Mouse (Mus musculus): ENCODE measurements around the gene 1810010H24Rik. TPM values are rescaled to one million over a fixed set of nuclear protein-coding genes. Genes with fewer than 3 reads are reported as not detected.

The 1810010H24Rik gene
- total and polyA plus RNA-seq, 3 experiments, result 0.42 to 2.5 TPM; not detected in 1

- Histone ChIP-seq H3K4me1 (ENCODE audit: control insufficient read depth in 1 of 2, insufficient read depth in 2 of 2, low read length in 2 of 2) (peaks cover 4% of the 10 kb centered on the region in 2 experiments), H3K36me3 (ENCODE audit: control insufficient read depth in 1 of 2, insufficient read depth in 2 of 2, low read length in 2 of 2) (peaks cover 4 to 29% of the 10 kb centered on the region in 2 experiments), H3K9ac (ENCODE audit: control insufficient read depth, low read depth, low read length, poor library complexity, severe bottlenecking) (no peak overlapping the region), H3K27me3 (ENCODE audit: control insufficient read depth in 1 of 2, insufficient read depth in 2 of 2, low read length in 2 of 2) (no peaks in the 10 kb centered on the region), H3K9me3 (replicated peaks; ENCODE audit: insufficient read depth, low read length) (no peaks in the 10 kb centered on the region), H3K79me2 (ENCODE audit: control insufficient read depth, insufficient read depth, low read length, poor library complexity) (no peaks in the 10 kb centered on the region), H3K27ac (ENCODE audit: control insufficient read depth, low read depth, low read length) (no peak overlapping the region), H3K4me3 (ENCODE audit: control insufficient read depth in 1 of 2, insufficient read depth in 1 of 2, low read depth in 2 of 2, low read length in 2 of 2) (no peak overlapping the region)
- TF ChIP-seq CHD2 (IDR thresholded peaks at IDR 0.05; ENCODE audit: low read length) (no peak), USF2 (IDR thresholded peaks at IDR 0.05; ENCODE audit: borderline replicate concordance in 1 of 2, insufficient read depth in 1 of 2, low read depth in 1 of 2, low read length in 2 of 2) (no peak), ZNF384 (IDR thresholded peaks at IDR 0.05; ENCODE audit: low read depth, low read length) (no peak), ELF1 (IDR thresholded peaks at IDR 0.05; ENCODE audit: low read depth, low read length) (no peak), POLR2A (IDR thresholded peaks at IDR 0.05; ENCODE audit: control insufficient read depth in 1 of 2, insufficient read depth in 1 of 2, low read depth in 1 of 2, low read length in 2 of 2, poor library complexity in 1 of 2) (no peak), MAZ (IDR thresholded peaks at IDR 0.05; ENCODE audit: low read depth, low read length) (no peak), RAD21 (IDR thresholded peaks at IDR 0.05; ENCODE audit: low read depth, low read length) (no peak), ZC3H11A (IDR thresholded peaks at IDR 0.05; ENCODE audit: low read depth, low read length) (no peak), MAX (IDR thresholded peaks at IDR 0.05; ENCODE audit: low read length) (no peak), GABPA (IDR thresholded peaks at IDR 0.05; ENCODE audit: low read depth, low read length) (no peak), USF1 (IDR thresholded peaks at IDR 0.05; ENCODE audit: low read depth, low read length) (no peak), ZKSCAN1 (IDR thresholded peaks at IDR 0.05; ENCODE audit: low read depth, low read length) (no peak), POLR2AphosphoS2 (IDR thresholded peaks at IDR 0.05; ENCODE audit: low read length) (no peak), CTCF (IDR thresholded peaks at IDR 0.05 in 2 of 3, conservative IDR thresholded peaks at IDR 0.05 in 1 of 3; ENCODE audit: control insufficient read depth in 1 of 3, insufficient read depth in 1 of 3, low read depth in 2 of 3, low read length in 3 of 3, poor library complexity in 1 of 3, severe bottlenecking in 1 of 3) (no peak), TBP (IDR thresholded peaks at IDR 0.05; ENCODE audit: low read depth, low read length) (no peak), MAFK (IDR thresholded peaks at IDR 0.05; ENCODE audit: borderline replicate concordance, low read depth, low read length) (no peak)
- DNase-seq (ENCODE audit: low read depth, low spot score), result no peak
Measured at GRCm38 (mm10) chr11:107039417-107039816, 13.9 kb downstream of the 1810010H24Rik start.

- Histone ChIP-seq H3K36me3 (ENCODE audit: control insufficient read depth in 1 of 2, insufficient read depth in 2 of 2, low read length in 2 of 2) (peaks cover 7 to 34% of the 10 kb centered on the region in 2 experiments), H3K79me2 (ENCODE audit: control insufficient read depth, insufficient read depth, low read length, poor library complexity) (no peaks in the 10 kb centered on the region), H3K9ac (ENCODE audit: control insufficient read depth, low read depth, low read length, poor library complexity, severe bottlenecking) (no peak overlapping the region), H3K4me3 (ENCODE audit: control insufficient read depth in 1 of 2, insufficient read depth in 1 of 2, low read depth in 2 of 2, low read length in 2 of 2) (no peak overlapping the region), H3K4me1 (ENCODE audit: control insufficient read depth in 1 of 2, insufficient read depth in 2 of 2, low read length in 2 of 2) (peaks cover 4% of the 10 kb centered on the region in 2 experiments), H3K27ac (ENCODE audit: control insufficient read depth, low read depth, low read length) (no peak overlapping the region), H3K9me3 (replicated peaks; ENCODE audit: insufficient read depth, low read length) (no peaks in the 10 kb centered on the region), H3K27me3 (ENCODE audit: control insufficient read depth in 1 of 2, insufficient read depth in 2 of 2, low read length in 2 of 2) (no peaks in the 10 kb centered on the region)
- DNase-seq (ENCODE audit: low read depth, low spot score), result no peak
- no peak for TF ChIP-seq CHD2 (IDR thresholded peaks at IDR 0.05; ENCODE audit: low read length)
- TF ChIP-seq TBP (IDR thresholded peaks at IDR 0.05; ENCODE audit: low read depth, low read length), result no peak
- TF ChIP-seq GATA1 (IDR thresholded peaks at IDR 0.05; ENCODE audit: low read depth, low read length), result no peak
- TF ChIP-seq CTCF (IDR thresholded peaks at IDR 0.05 in 2 of 3, conservative IDR thresholded peaks at IDR 0.05 in 1 of 3; ENCODE audit: control insufficient read depth in 1 of 3, insufficient read depth in 1 of 3, low read depth in 2 of 3, low read length in 3 of 3, poor library complexity in 1 of 3, severe bottlenecking in 1 of 3), result no peak
- no peak for TF ChIP-seq NRF1 (IDR thresholded peaks at IDR 0.05; ENCODE audit: insufficient read depth, low read depth, low read length, poor library complexity, severe bottlenecking)
- TF ChIP-seq NELFE (IDR thresholded peaks at IDR 0.05; ENCODE audit: low read depth, low read length), result no peak
- TF ChIP-seq POLR2AphosphoS2 (IDR thresholded peaks at IDR 0.05; ENCODE audit: low read length), result no peak
- TF ChIP-seq CHD1 (IDR thresholded peaks at IDR 0.05; ENCODE audit: low read depth, low read length), result no peak
- no peak for TF ChIP-seq RAD21 (IDR thresholded peaks at IDR 0.05; ENCODE audit: low read depth, low read length)
- TF ChIP-seq BHLHE40 (IDR thresholded peaks at IDR 0.05; ENCODE audit: borderline replicate concordance, low read depth, low read length), result no peak
- TF ChIP-seq E2F4 (IDR thresholded peaks at IDR 0.05; ENCODE audit: borderline replicate concordance, low read depth, low read length), result no peak
- TF ChIP-seq EP300 (IDR thresholded peaks at IDR 0.05; ENCODE audit: low read depth in 1 of 2, low read length in 2 of 2), result no peak
- TF ChIP-seq GABPA (IDR thresholded peaks at IDR 0.05; ENCODE audit: low read depth, low read length), result no peak
- TF ChIP-seq POLR2A (IDR thresholded peaks at IDR 0.05; ENCODE audit: control insufficient read depth in 1 of 2, insufficient read depth in 1 of 2, low read depth in 1 of 2, low read length in 2 of 2, poor library complexity in 1 of 2), result no peak
- TF ChIP-seq KAT2A (conservative IDR thresholded peaks at IDR 0.05; ENCODE audit: low read depth, low read length), result no peak
Measured at GRCm38 (mm10) chr11:107041396-107041795, 15.9 kb downstream of the 1810010H24Rik start.

Data from MEL (cell line).